Mouse (Mus musculus) hindbrain, postnatal 0 days (tissue): ENCODE measurements at regions not wholly inside any gene's neighbourhood (a gene's known extent, or its start where the extent isn't known, plus 50 kb on each side); places are given as distances from the start of the nearest gene placed in this dataset.

Experiments
- ATAC-seq: fragments of 200-750 bp; cut with Nextera tagmentation; 2 replicates; pipeline ENCODE4 v1.8.0; 2017; ENCODE audit warnings: mild to moderate bottlenecking, moderate TSS enrichment, moderate library complexity
- DNase-seq: peaks from one replicate; pipeline ENCODE4 v3.0.0-alpha.2; 2015; ENCODE audit warnings: low spot score
- H3K27ac ChIP-seq: fragments of 300-500 bp; sonication (generic); 2 replicates; pipeline ENCODE4 v1.5.1; 2014; ENCODE audit warnings: mild to moderate bottlenecking
- H3K27me3 ChIP-seq: fragments of 300-500 bp; sonication (generic); 2 replicates; pipeline ENCODE4 v1.6.1; 2014; ENCODE audit warnings: low read length, mixed read lengths; ENCODE audit not compliant: insufficient read depth
- H3K36me3 ChIP-seq: fragments of 300-500 bp; sonication (generic); 2 replicates; pipeline ENCODE4 v1.6.1; 2014; ENCODE audit warnings: low read length, mixed read lengths; ENCODE audit not compliant: insufficient read depth
- H3K4me1 ChIP-seq: fragments of 300-500 bp; sonication (generic); 2 replicates; pipeline ENCODE4 v1.6.1; 2014; ENCODE audit warnings: antibody characterized with exemption, low read length, mixed read lengths; ENCODE audit not compliant: insufficient read depth
- H3K4me2 ChIP-seq: fragments of 300-500 bp; sonication (generic); 2 replicates; pipeline ENCODE4 v1.6.1; 2014; ENCODE audit warnings: low read depth, mild to moderate bottlenecking, low read length, moderate library complexity, mixed read lengths
- H3K4me3 ChIP-seq: fragments of 300-500 bp; sonication (generic); 2 replicates; pipeline ENCODE4 v1.5.1; 2014; ENCODE audit warnings: low read length
- H3K9ac ChIP-seq: fragments of 300-500 bp; sonication (generic); replicated peaks from 2 replicates; pipeline ENCODE4 v1.6.1; 2014; ENCODE audit warnings: mild to moderate bottlenecking, low read length, moderate library complexity, mixed read lengths
- H3K9me3 ChIP-seq: fragments of 300-500 bp; sonication (generic); 2 replicates; pipeline ENCODE4 v1.6.1; 2016; ENCODE audit warnings: low read length, mixed read lengths
- CTCF ChIP-seq: IDR thresholded peaks from 2 replicates; pipeline ENCODE4 v1.5.1; 2016; ENCODE audit warnings: antibody characterized with exemption, control low read depth, low read depth
- WGBS: fragments of 180-500 bp; shearing (Covaris S2); extraction: QIAGEN DNeasy Blood & Tissue Kit; methylation state at CpG from one replicate; pipeline ENCODE4 v1.1.7; 2014; 5-methylcytosine and 5-hydroxymethylcytosine counted together

GRCm38 (mm10) chr3:102574320-102574719, 104.6 kb downstream of the Ngf start:
- Histone ChIP-seq H3K4me1 (no peaks in the 10 kb centered on the region), H3K9me3 (no peaks in the 10 kb centered on the region), H3K4me2 (no peak overlapping the region), H3K36me3 (no peaks in the 10 kb centered on the region), H3K27me3 (no peaks in the 10 kb centered on the region), H3K27ac (no peak overlapping the region), H3K4me3 (no peak overlapping the region), H3K9ac (no peak overlapping the region)
- WGBS: 89% methylated on average over 2 of the region's 2 CpGs
- DNase-seq (no peak), ATAC-seq (no peak)
- TF ChIP-seq CTCF: no peak

DNA sequence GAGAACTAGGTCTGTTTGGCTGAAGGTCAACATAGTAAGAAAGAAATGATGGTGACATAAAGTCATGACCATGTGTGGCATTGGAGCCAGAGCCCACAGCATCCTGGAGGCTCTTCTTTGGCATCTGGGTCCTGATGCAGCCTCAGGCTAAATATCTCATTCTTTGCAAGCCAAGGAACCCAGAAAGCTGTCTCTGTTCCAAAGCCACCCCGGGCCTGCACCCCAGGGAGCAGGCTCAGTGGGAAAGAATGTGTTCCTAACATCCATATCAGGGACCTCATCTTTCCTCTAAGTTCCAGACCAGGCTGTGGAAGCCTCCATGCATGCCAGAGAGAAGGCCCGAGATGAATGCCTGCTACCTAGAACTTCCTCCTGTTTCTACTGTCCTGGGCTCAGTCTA, 107.2 kb downstream of the Ngf start:
- Histone ChIP-seq H3K27ac (no peak overlapping the region), H3K27me3 (no peaks in the 10 kb centered on the region), H3K9ac (no peak overlapping the region), H3K4me3 (no peak overlapping the region), H3K4me2 (no peak overlapping the region), H3K9me3 (no peaks in the 10 kb centered on the region), H3K4me1 (no peaks in the 10 kb centered on the region), H3K36me3 (no peaks in the 10 kb centered on the region)
- WGBS: 90% methylated on average over 2 of the region's 2 CpGs
- TF ChIP-seq CTCF: no peak
- DNase-seq (no peak), ATAC-seq (no peak)

- WGBS: 78% methylated on average over 3 of the region's 3 CpGs
- H3K27ac ChIP-seq: no peak overlapping the region
- ATAC-seq (no peak), DNase-seq (no peak)
- H3K4me2 ChIP-seq: no peak overlapping the region
- H3K4me1 ChIP-seq: no peaks in the 10 kb centered on the region
- no peaks in the 10 kb centered on the region for H3K9me3 ChIP-seq
- no peak for TF ChIP-seq CTCF
- no peak overlapping the region for H3K4me3 ChIP-seq
- H3K27me3 ChIP-seq: no peaks in the 10 kb centered on the region
- no peaks in the 10 kb centered on the region for H3K36me3 ChIP-seq
- H3K9ac ChIP-seq: no peak overlapping the region
Observed at GRCm38 (mm10) chr3:102581830-102582229, 112.1 kb downstream of the Ngf start.

GRCm38 (mm10) chr3:102585136-102585535, 115.4 kb downstream of the Ngf start:
- Histone ChIP-seq H3K27me3 (no peaks in the 10 kb centered on the region), H3K4me3 (no peak overlapping the region), H3K4me1 (no peaks in the 10 kb centered on the region), H3K4me2 (no peak overlapping the region), H3K9ac (no peak overlapping the region), H3K9me3 (no peaks in the 10 kb centered on the region), H3K36me3 (no peaks in the 10 kb centered on the region), H3K27ac (no peak overlapping the region)
- TF ChIP-seq CTCF: no peak
- DNase-seq (no peak), ATAC-seq (no peak)
- 81% methylated on average over 2 of the region's 2 CpGs for WGBS

DNA sequence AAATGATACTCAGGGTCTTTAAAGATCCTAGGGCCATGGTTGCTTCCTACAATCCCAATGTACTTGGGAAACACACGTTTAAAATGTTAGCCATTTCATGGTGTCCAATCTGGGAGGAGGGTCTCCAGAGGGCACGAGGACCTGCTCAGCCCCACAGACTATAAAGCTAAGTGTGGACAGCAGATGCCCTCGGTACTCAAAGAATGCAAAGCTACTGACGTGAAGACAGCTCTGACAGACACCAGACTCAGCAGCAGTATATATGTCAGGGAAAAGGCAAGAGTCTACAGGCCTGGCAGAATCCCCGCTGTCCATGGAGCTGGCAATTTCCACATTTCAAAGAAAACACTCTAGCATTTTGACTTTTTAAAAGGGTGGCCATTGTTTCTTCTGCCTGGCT, 116.5 kb downstream of the Ngf start:
- no peaks in the 10 kb centered on the region for H3K36me3 ChIP-seq
- H3K4me2 ChIP-seq: no peak overlapping the region
- no peak overlapping the region for H3K4me3 ChIP-seq
- H3K27me3 ChIP-seq: no peaks in the 10 kb centered on the region
- WGBS: 68% methylated on average over 5 of the region's 5 CpGs
- H3K4me1 ChIP-seq: no peaks in the 10 kb centered on the region
- H3K27ac ChIP-seq: no peak overlapping the region
- no peak for DNase-seq
- TF ChIP-seq CTCF: no peak
- no peak for ATAC-seq
- H3K9me3 ChIP-seq: no peaks in the 10 kb centered on the region
- no peak overlapping the region for H3K9ac ChIP-seq

- Histone ChIP-seq H3K4me1 (no peaks in the 10 kb centered on the region), H3K9me3 (no peaks in the 10 kb centered on the region), H3K36me3 (no peaks in the 10 kb centered on the region), H3K4me2 (no peak overlapping the region), H3K9ac (no peak overlapping the region), H3K27ac (no peak overlapping the region), H3K4me3 (no peak overlapping the region), H3K27me3 (no peaks in the 10 kb centered on the region)
- ATAC-seq: peak; percentile 35; the same call in 1 of the 2 replicates
- TF ChIP-seq CTCF: no peak
- WGBS: 79% methylated on average over 7 of the region's 7 CpGs
- peak; percentile 31 for DNase-seq
Observed at GRCm38 (mm10) chr3:102592041-102592440, 122.3 kb downstream of the Ngf start.

- Histone ChIP-seq H3K27me3 (no peaks in the 10 kb centered on the region), H3K4me1 (no peaks in the 10 kb centered on the region), H3K4me3 (no peak overlapping the region), H3K4me2 (no peak overlapping the region), H3K27ac (no peak overlapping the region), H3K9me3 (no peaks in the 10 kb centered on the region), H3K9ac (no peak overlapping the region), H3K36me3 (no peaks in the 10 kb centered on the region)
- ATAC-seq (no peak), DNase-seq (no peak)
- no peak for TF ChIP-seq CTCF
- WGBS: 90% methylated on average over 4 of the region's 4 CpGs
Observed at GRCm38 (mm10) chr3:102596944-102597551, 127.3 kb downstream of the Ngf start.
